Mouse (Mus musculus): ENCODE data around the gene Nab2. TPM values are rescaled to one million over a fixed set of nuclear protein-coding genes. Genes with fewer than 3 reads are reported as not detected.

Nab2 gene
- polyA plus RNA-seq, 1 experiment from 2014 or later, result 1.2 TPM

GRCm38 (mm10) chr10:127623439-127624216, 44.7 kb downstream of the Nab2 start:
- Histone ChIP-seq H3K4me3 (replicated peaks; ENCODE audit: low read depth, low read length) (no peak overlapping the region), H3K9me3 (ENCODE audit: control insufficient read depth, low read length) (0 out of 2 replicates have a peak, but pooled peaks cover 3% of the 10 kb centered on the region), H3K36me3 (ENCODE audit: control insufficient read depth, insufficient read depth, low read length) (no peaks in the 10 kb centered on the region), H3K9ac (replicated peaks; ENCODE audit: low read length) (no peak overlapping the region), H3K27me3 (ENCODE audit: control insufficient read depth, insufficient read depth, low read length) (no peaks in the 10 kb centered on the region), H3K4me2 (ENCODE audit: low read length) (no peak overlapping the region), H3K4me1 (ENCODE audit: control insufficient read depth, insufficient read depth, low read length) (peaks cover 11% of the 10 kb centered on the region), H3K27ac (replicated peaks; ENCODE audit: low read depth, low read length) (no peak overlapping the region)
- ATAC-seq (ENCODE audit: low FRiP score, low TSS enrichment) (no peak), DNase-seq (no peak)
- 90% methylated on average over 6 of the region's 6 CpGs for WGBS

- 58% methylated on average over 4 of the region's 4 CpGs for WGBS
Observed at GRCm38 (mm10) chr10:127622661-127623060, 45.7 kb downstream of the Nab2 start.

GRCm38 (mm10) chr10:127622057-127622392, 46.3 kb downstream of the Nab2 start:
- Histone ChIP-seq H3K27me3 (ENCODE audit: control insufficient read depth, insufficient read depth, low read length) (no peaks in the 10 kb centered on the region), H3K9ac (replicated peaks; ENCODE audit: low read length) (peak overlapping the region; percentile 36; the same call in 1 of the 2 replicates), H3K27ac (replicated peaks; ENCODE audit: low read depth, low read length) (peak overlapping the region; percentile 90; the same call in 1 of the 2 replicates), H3K36me3 (ENCODE audit: control insufficient read depth, insufficient read depth, low read length) (peaks cover 6% of the 10 kb centered on the region; the same call in 1 of the 2 replicates), H3K4me2 (ENCODE audit: low read length) (peak overlapping the region; percentile 96), H3K9me3 (ENCODE audit: control insufficient read depth, low read length) (0 out of 2 replicates have a peak, but pooled peaks cover 3% of the 10 kb centered on the region), H3K4me1 (ENCODE audit: control insufficient read depth, insufficient read depth, low read length) (peaks cover 26% of the 10 kb centered on the region), H3K4me3 (replicated peaks; ENCODE audit: low read depth, low read length) (peak overlapping the region; percentile 88)
- WGBS, result under 1% methylated on average over 13 of the region's 13 CpGs
- DNase-seq, result peak; percentile 67
- peak; percentile 3; the same call in 1 of the 2 replicates for ATAC-seq (ENCODE audit: low FRiP score, low TSS enrichment)

More at GRCm38 (mm10) chr10:127622661-127623060, 45.7 kb downstream of the Nab2 start:
- Histone ChIP-seq H3K27me3 (ENCODE audit: control insufficient read depth, insufficient read depth, low read length) (no peaks in the 10 kb centered on the region), H3K4me3 (replicated peaks; ENCODE audit: low read depth, low read length) (no peak overlapping the region), H3K27ac (replicated peaks; ENCODE audit: low read depth, low read length) (no peak overlapping the region), H3K36me3 (ENCODE audit: control insufficient read depth, insufficient read depth, low read length) (no peaks in the 10 kb centered on the region), H3K4me2 (ENCODE audit: low read length) (peak overlapping the region; percentile 96; the same call in 1 of the 2 replicates), H3K9ac (replicated peaks; ENCODE audit: low read length) (no peak overlapping the region), H3K4me1 (ENCODE audit: control insufficient read depth, insufficient read depth, low read length) (peaks cover 19% of the 10 kb centered on the region), H3K9me3 (ENCODE audit: control insufficient read depth, low read length) (0 out of 2 replicates have a peak, but pooled peaks cover 3% of the 10 kb centered on the region)
- DNase-seq (no peak), ATAC-seq (ENCODE audit: low FRiP score, low TSS enrichment) (no peak)

DNA sequence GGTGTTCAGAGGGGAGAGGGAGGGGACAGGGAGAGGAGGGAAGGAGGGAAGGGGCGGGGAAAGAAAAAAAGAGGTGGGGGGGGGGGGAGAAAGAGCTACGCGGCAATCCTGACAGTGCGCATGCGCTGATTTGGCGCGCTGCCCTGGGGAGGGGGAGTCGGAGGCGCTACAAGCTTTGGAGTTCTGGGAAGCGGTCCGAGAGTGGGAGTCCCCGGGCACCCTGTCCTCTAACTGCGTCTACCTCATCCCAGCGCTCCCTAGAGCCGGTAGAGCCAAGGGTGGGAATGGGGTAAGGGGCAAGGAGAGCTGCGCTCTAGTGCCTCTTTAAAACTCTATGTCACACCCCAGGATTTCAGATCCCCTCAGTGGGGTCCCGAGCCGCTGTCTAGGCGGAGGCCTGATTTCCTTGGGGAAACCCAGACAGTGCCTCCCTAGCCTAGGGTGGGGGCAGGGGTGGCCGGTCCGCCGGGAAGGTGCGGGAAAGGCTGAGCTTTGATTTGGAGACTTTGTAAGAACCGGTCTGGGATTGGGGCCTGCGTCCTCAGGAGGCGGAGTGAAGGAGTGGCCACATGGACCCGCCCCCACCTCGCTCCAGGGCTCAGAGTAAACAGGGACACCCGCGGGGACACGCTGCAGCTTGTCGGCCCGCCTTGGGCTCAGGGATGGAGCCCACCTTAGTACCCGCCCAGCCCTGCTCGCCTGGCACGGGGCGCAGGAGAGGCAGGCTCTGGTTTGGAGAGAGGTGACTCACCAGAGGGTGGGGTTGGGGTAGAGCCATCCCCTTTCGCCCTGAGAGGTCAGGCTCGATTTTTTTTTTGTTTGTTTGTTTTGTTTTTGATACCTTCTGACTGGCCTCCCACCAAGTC, 46.9 kb downstream of the Nab2 start:
- 0% methylated on average over 37 of the region's 39 CpGs for WGBS

GRCm38 (mm10) chr10:127620406-127621190, 47.8 kb downstream of the Nab2 start, which contains the start of gene Lrp1:
Lrp1 (minus strand) TSS chr10:127621148.
- Histone ChIP-seq H3K4me1 (ENCODE audit: control insufficient read depth, insufficient read depth, low read length) (peaks cover 40% of the 10 kb centered on the region), H3K9me3 (ENCODE audit: control insufficient read depth, low read length) (no peaks in the 10 kb centered on the region), H3K4me3 (replicated peaks; ENCODE audit: low read depth, low read length) (peak within 1 kb of the TSS; percentile 88), H3K9ac (replicated peaks; ENCODE audit: low read length) (peak within 1 kb of the TSS; percentile 95), H3K27me3 (ENCODE audit: control insufficient read depth, insufficient read depth, low read length) (no peaks in the 10 kb centered on the region), H3K4me2 (ENCODE audit: low read length) (peak within 1 kb of the TSS; percentile 96), H3K36me3 (ENCODE audit: control insufficient read depth, insufficient read depth, low read length) (peaks cover 6% of the 10 kb centered on the region; the same call in 1 of the 2 replicates), H3K27ac (replicated peaks; ENCODE audit: low read depth, low read length) (peak within 1 kb of the TSS; percentile 90)
- peak; percentile 80 for ATAC-seq (ENCODE audit: low FRiP score, low TSS enrichment)
- WGBS, result 0% methylated on average over 29 of the region's 32 CpGs
- peak; percentile 78 for DNase-seq

More for the DNA sequence above, 46.9 kb downstream of the Nab2 start:
- Histone ChIP-seq H3K9me3 (ENCODE audit: control insufficient read depth, low read length) (0 out of 2 replicates have a peak, but pooled peaks cover under 1% of the 10 kb centered on the region), H3K27ac (replicated peaks; ENCODE audit: low read depth, low read length) (peak overlapping the region; percentile 90), H3K9ac (replicated peaks; ENCODE audit: low read length) (peak overlapping the region; percentile 95), H3K4me1 (ENCODE audit: control insufficient read depth, insufficient read depth, low read length) (peaks cover 32% of the 10 kb centered on the region), H3K36me3 (ENCODE audit: control insufficient read depth, insufficient read depth, low read length) (peaks cover 6% of the 10 kb centered on the region; the same call in 1 of the 2 replicates), H3K4me3 (replicated peaks; ENCODE audit: low read depth, low read length) (peak overlapping the region; percentile 88), H3K27me3 (ENCODE audit: control insufficient read depth, insufficient read depth, low read length) (no peaks in the 10 kb centered on the region), H3K4me2 (ENCODE audit: low read length) (peak overlapping the region; percentile 96)
- ATAC-seq (ENCODE audit: low FRiP score, low TSS enrichment), result peak; percentile 83
- peak; percentile 95 for DNase-seq

GRCm38 (mm10) chr10:127619941-127620405, 48.4 kb downstream of the Nab2 start:
- Histone ChIP-seq H3K4me3 (replicated peaks; ENCODE audit: low read depth, low read length) (peak overlapping the region; percentile 88), H3K4me1 (ENCODE audit: control insufficient read depth, insufficient read depth, low read length) (peaks cover 46% of the 10 kb centered on the region), H3K27me3 (ENCODE audit: control insufficient read depth, insufficient read depth, low read length) (no peaks in the 10 kb centered on the region), H3K27ac (replicated peaks; ENCODE audit: low read depth, low read length) (peak overlapping the region; percentile 90), H3K36me3 (ENCODE audit: control insufficient read depth, insufficient read depth, low read length) (peaks cover 6% of the 10 kb centered on the region; the same call in 1 of the 2 replicates), H3K9me3 (ENCODE audit: control insufficient read depth, low read length) (no peaks in the 10 kb centered on the region), H3K9ac (replicated peaks; ENCODE audit: low read length) (peak overlapping the region; percentile 95), H3K4me2 (ENCODE audit: low read length) (peak overlapping the region; percentile 96)
- ATAC-seq (ENCODE audit: low FRiP score, low TSS enrichment) (peak; percentile 11; the same call in 1 of the 2 replicates), DNase-seq (peak; percentile 62)
- 0% methylated on average over 12 of the region's 12 CpGs for WGBS

DNA sequence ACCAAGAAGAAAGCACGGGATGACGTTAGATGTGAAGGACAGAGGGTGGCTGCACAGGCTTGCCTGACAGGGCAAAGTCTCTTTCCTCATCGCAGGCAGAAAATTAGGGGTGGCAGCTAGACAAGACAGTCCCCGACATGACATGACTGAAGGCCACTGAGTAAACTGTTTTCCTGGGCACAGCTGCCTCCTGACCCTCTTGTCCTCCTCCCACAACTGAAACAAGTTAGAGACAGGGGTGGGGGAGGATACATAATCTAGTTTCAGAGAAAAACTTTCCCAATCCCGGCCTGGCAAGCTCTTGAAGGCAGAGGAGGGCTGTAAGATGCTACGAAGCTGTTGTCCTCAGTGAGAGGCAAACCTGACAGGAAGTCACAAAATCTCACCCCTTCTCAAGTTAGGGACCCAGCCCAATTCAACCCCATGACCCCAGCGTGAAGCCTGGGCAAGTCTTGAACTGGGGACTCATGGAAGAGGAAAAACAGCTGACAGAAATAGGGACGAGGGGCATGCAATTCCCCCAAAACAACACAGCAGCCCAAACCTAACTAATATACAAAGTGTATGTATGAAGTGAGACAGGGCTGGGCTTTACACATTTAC, 49.1 kb downstream of the Nab2 start:
- Histone ChIP-seq H3K4me1 (ENCODE audit: control insufficient read depth, insufficient read depth, low read length) (peaks cover 54% of the 10 kb centered on the region), H3K4me2 (ENCODE audit: low read length) (peak overlapping the region; percentile 96), H3K36me3 (ENCODE audit: control insufficient read depth, insufficient read depth, low read length) (peaks cover 6% of the 10 kb centered on the region; the same call in 1 of the 2 replicates), H3K4me3 (replicated peaks; ENCODE audit: low read depth, low read length) (peak overlapping the region; percentile 88), H3K27me3 (ENCODE audit: control insufficient read depth, insufficient read depth, low read length) (no peaks in the 10 kb centered on the region), H3K27ac (replicated peaks; ENCODE audit: low read depth, low read length) (peak overlapping the region; percentile 90; the same call in 1 of the 2 replicates), H3K9me3 (ENCODE audit: control insufficient read depth, low read length) (no peaks in the 10 kb centered on the region), H3K9ac (replicated peaks; ENCODE audit: low read length) (peak overlapping the region; percentile 95)
- DNase-seq (no peak), ATAC-seq (ENCODE audit: low FRiP score, low TSS enrichment) (no peak)
- 14% methylated on average over 8 of the region's 8 CpGs for WGBS
